Mouse (Mus musculus) limb, embryonic 12.5 days (tissue): Measurements from ENCODE around the gene Ergic1. TPM values are rescaled to one million over a fixed set of nuclear protein-coding genes. Genes with fewer than 3 reads are reported as not detected.
A peak's percentile ranks its signal among the peaks of the same experiment; 100 is the strongest.

Experiments
- ATAC-seq: fragments of 200-750 bp; cut with Nextera tagmentation; 2 replicates; pipeline ENCODE4 v1.8.0; 2017; ENCODE audit warnings: low read depth, moderate TSS enrichment; ENCODE audit not compliant: insufficient number of reproducible peaks, insufficient read depth, low FRiP score, low TSS enrichment
- H3K27ac ChIP-seq: fragments of 300-500 bp; sonication (generic); 2 replicates; pipeline ENCODE4 v1.5.1; 2016; ENCODE audit warnings: mild to moderate bottlenecking, moderate library complexity
- H3K27me3 ChIP-seq: fragments of 300-500 bp; sonication (generic); 2 replicates; pipeline ENCODE4 v1.6.1; 2016; ENCODE audit warnings: mild to moderate bottlenecking, moderate library complexity
- H3K36me3 ChIP-seq: fragments of 300-500 bp; sonication (generic); 2 replicates; pipeline ENCODE4 v1.6.1; 2016; ENCODE audit warnings: mild to moderate bottlenecking, moderate library complexity
- H3K4me1 ChIP-seq: fragments of 300-500 bp; sonication (generic); replicated peaks from 2 replicates; pipeline ENCODE4 v1.6.1; 2016
- H3K4me2 ChIP-seq: fragments of 300-500 bp; sonication (generic); 2 replicates; pipeline ENCODE4 v1.6.1; 2016; ENCODE audit warnings: mild to moderate bottlenecking, moderate library complexity
- H3K4me3 ChIP-seq: fragments of 300-500 bp; sonication (generic); replicated peaks from 2 replicates; pipeline ENCODE4 v1.5.1; 2016; ENCODE audit warnings: mild to moderate bottlenecking
- H3K9ac ChIP-seq: fragments of 300-500 bp; sonication (generic); replicated peaks from 2 replicates; pipeline ENCODE4 v1.6.1; 2016; ENCODE audit warnings: mild to moderate bottlenecking, moderate library complexity
- H3K9me3 ChIP-seq: fragments of 300-500 bp; sonication (generic); 2 replicates; pipeline ENCODE4 v1.6.1; 2016; ENCODE audit warnings: mild to moderate bottlenecking, moderate library complexity
- WGBS: fragments of 180-500 bp; shearing (Covaris S2); methylation state at CpG from one replicate; pipeline ENCODE4 v1.1.7; 2016; 5-methylcytosine and 5-hydroxymethylcytosine counted together
- polyA plus RNA-seq: library from polyadenylated mRNA; unstranded; fragments of >200 nt; fragmentation: Nextera tagmentation; extraction: Ambion mirVana; gene quantifications from 2 replicates; pipeline ENCODE4 v1.2.1, GENCODE M21; 2016

Ergic1 gene
- polyA plus RNA-seq, 1 experiment from 2014 or later = 90.7 TPM

- H3K9ac ChIP-seq = no peak overlapping the region
- H3K4me3 ChIP-seq = no peak overlapping the region
- WGBS = 74% methylated on average over 6 of the region's 6 CpGs
- H3K4me2 ChIP-seq = no peak overlapping the region
- H3K27ac ChIP-seq = no peak overlapping the region
- no peak for ATAC-seq
- H3K36me3 ChIP-seq = peaks cover 15% of the 10 kb centered on the region; the same call in 1 of the 2 replicates
- peaks cover 31% of the 10 kb centered on the region for H3K4me1 ChIP-seq
- no peaks in the 10 kb centered on the region for H3K9me3 ChIP-seq
- H3K27me3 ChIP-seq = no peaks in the 10 kb centered on the region
These were observed 40.6 kb downstream of the Ergic1 start for GRCm38 (mm10) chr17:26601926-26602325.

GRCm38 (mm10) chr17:26602371-26602885 lies 41.1 kb downstream of the Ergic1 start:
- no peak overlapping the region for H3K9ac ChIP-seq
- no peaks in the 10 kb centered on the region for H3K9me3 ChIP-seq
- WGBS = 76% methylated on average over 12 of the region's 12 CpGs
- peaks cover 15% of the 10 kb centered on the region; the same call in 1 of the 2 replicates for H3K36me3 ChIP-seq
- H3K4me2 ChIP-seq = no peak overlapping the region
- H3K4me3 ChIP-seq = no peak overlapping the region
- H3K27ac ChIP-seq = peak overlapping the region; percentile 74
- H3K27me3 ChIP-seq = no peaks in the 10 kb centered on the region
- peaks cover 31% of the 10 kb centered on the region for H3K4me1 ChIP-seq
- ATAC-seq = no peak

GRCm38 (mm10) chr17:26603311-26603710 lies 42.0 kb downstream of the Ergic1 start:
- ATAC-seq = no peak
- peaks cover 31% of the 10 kb centered on the region for H3K4me1 ChIP-seq
- no peak overlapping the region for H3K4me3 ChIP-seq
- 0 out of 2 replicates have a peak overlapping the region, but pooled peaks have one; percentile 74 for H3K27ac ChIP-seq
- no peaks in the 10 kb centered on the region for H3K9me3 ChIP-seq
- no peak overlapping the region for H3K4me2 ChIP-seq
- 90% methylated on average over 8 of the region's 8 CpGs for WGBS
- peaks cover 19% of the 10 kb centered on the region for H3K36me3 ChIP-seq
- H3K9ac ChIP-seq = no peak overlapping the region
- no peaks in the 10 kb centered on the region for H3K27me3 ChIP-seq

- WGBS = 90% methylated on average over 4 of the region's 4 CpGs
- Histone ChIP-seq H3K4me2 (no peak overlapping the region), H3K4me3 (no peak overlapping the region), H3K4me1 (peaks cover 20% of the 10 kb centered on the region), H3K36me3 (peaks cover 42% of the 10 kb centered on the region), H3K9ac (no peak overlapping the region), H3K27ac (no peak overlapping the region), H3K9me3 (no peaks in the 10 kb centered on the region), H3K27me3 (no peaks in the 10 kb centered on the region)
- ATAC-seq = no peak
These were observed 44.3 kb downstream of the Ergic1 start for GRCm38 (mm10) chr17:26605636-26606035.

- 84% methylated on average over 2 of the region's 2 CpGs for WGBS
- Histone ChIP-seq H3K27ac (no peak overlapping the region), H3K4me2 (no peak overlapping the region), H3K27me3 (no peaks in the 10 kb centered on the region), H3K9ac (no peak overlapping the region), H3K9me3 (no peaks in the 10 kb centered on the region), H3K36me3 (peaks cover 47% of the 10 kb centered on the region), H3K4me3 (no peak overlapping the region), H3K4me1 (peaks cover 17% of the 10 kb centered on the region)
- ATAC-seq = no peak
These were observed 45.2 kb downstream of the Ergic1 start for GRCm38 (mm10) chr17:26606516-26606915.

GRCm38 (mm10) chr17:26608348-26608747 lies 47.1 kb downstream of the Ergic1 start:
- H3K9ac ChIP-seq = no peak overlapping the region
- 82% methylated on average over 3 of the region's 3 CpGs for WGBS

GRCm38 (mm10) chr17:26608877-26609276 lies 47.6 kb downstream of the Ergic1 start:
- peaks cover 57% of the 10 kb centered on the region for H3K36me3 ChIP-seq
- H3K9ac ChIP-seq = no peak overlapping the region
- 95% methylated on average over 8 of the region's 8 CpGs for WGBS

More at GRCm38 (mm10) chr17:26608348-26608747, 47.1 kb downstream of the Ergic1 start:
- peaks cover 57% of the 10 kb centered on the region for H3K36me3 ChIP-seq
- H3K4me3 ChIP-seq = no peak overlapping the region
- H3K4me2 ChIP-seq = no peak overlapping the region
- ATAC-seq = no peak
- no peaks in the 10 kb centered on the region for H3K4me1 ChIP-seq
- H3K9me3 ChIP-seq = no peaks in the 10 kb centered on the region
- H3K27me3 ChIP-seq = no peaks in the 10 kb centered on the region
- no peak overlapping the region for H3K27ac ChIP-seq

GRCm38 (mm10) chr17:26609820-26610219 lies 48.5 kb downstream of the Ergic1 start:
- H3K4me2 ChIP-seq = no peak overlapping the region
- H3K9ac ChIP-seq = no peak overlapping the region
- H3K4me1 ChIP-seq = peaks cover 3% of the 10 kb centered on the region; the same call in 1 of the 2 replicates
- 84% methylated on average over 8 of the region's 8 CpGs for WGBS
- no peak overlapping the region for H3K4me3 ChIP-seq
- H3K9me3 ChIP-seq = no peaks in the 10 kb centered on the region
- no peaks in the 10 kb centered on the region for H3K27me3 ChIP-seq
- peaks cover 65% of the 10 kb centered on the region for H3K36me3 ChIP-seq
- H3K27ac ChIP-seq = no peak overlapping the region
- no peak for ATAC-seq

More at GRCm38 (mm10) chr17:26608877-26609276, 47.6 kb downstream of the Ergic1 start:
- no peak overlapping the region for H3K4me2 ChIP-seq
- no peaks in the 10 kb centered on the region for H3K4me1 ChIP-seq
- H3K9me3 ChIP-seq = no peaks in the 10 kb centered on the region
- H3K27me3 ChIP-seq = no peaks in the 10 kb centered on the region
- no peak overlapping the region for H3K4me3 ChIP-seq
- no peak for ATAC-seq
- no peak overlapping the region for H3K27ac ChIP-seq

GRCm38 (mm10) chr17:26611328-26611727 lies 50.0 kb downstream of the Ergic1 start:
- Histone ChIP-seq H3K4me2 (no peak overlapping the region), H3K36me3 (peaks cover 66% of the 10 kb centered on the region), H3K4me3 (no peak overlapping the region), H3K27me3 (no peaks in the 10 kb centered on the region), H3K4me1 (peaks cover 3% of the 10 kb centered on the region; the same call in 1 of the 2 replicates), H3K9me3 (no peaks in the 10 kb centered on the region), H3K9ac (no peak overlapping the region), H3K27ac (no peak overlapping the region)
- WGBS = 83% methylated on average over 7 of the region's 7 CpGs
- no peak for ATAC-seq

GRCm38 (mm10) chr17:26611918-26612317 lies 50.6 kb downstream of the Ergic1 start:
- no peak overlapping the region for H3K4me2 ChIP-seq
- no peak overlapping the region for H3K9ac ChIP-seq
- H3K27me3 ChIP-seq = no peaks in the 10 kb centered on the region
- H3K9me3 ChIP-seq = no peaks in the 10 kb centered on the region
- no peak overlapping the region for H3K27ac ChIP-seq
- ATAC-seq = no peak
- H3K36me3 ChIP-seq = peaks cover 72% of the 10 kb centered on the region
- no peak overlapping the region for H3K4me3 ChIP-seq
- 89% methylated on average over 4 of the region's 4 CpGs for WGBS
- peaks cover 3% of the 10 kb centered on the region; the same call in 1 of the 2 replicates for H3K4me1 ChIP-seq

GRCm38 (mm10) chr17:26614286-26614685 lies 53.0 kb downstream of the Ergic1 start:
- H3K4me3 ChIP-seq = no peak overlapping the region
- H3K27ac ChIP-seq = no peak overlapping the region
- WGBS = 83% methylated on average over 6 of the region's 6 CpGs
- ATAC-seq = no peak
- H3K27me3 ChIP-seq = no peaks in the 10 kb centered on the region
- no peak overlapping the region for H3K9ac ChIP-seq
- H3K4me1 ChIP-seq = peaks cover 3% of the 10 kb centered on the region; the same call in 1 of the 2 replicates
- no peaks in the 10 kb centered on the region for H3K9me3 ChIP-seq
- peaks cover 79% of the 10 kb centered on the region for H3K36me3 ChIP-seq
- H3K4me2 ChIP-seq = no peak overlapping the region
